Mouse (Mus musculus): ENCODE measurements around the gene Cacna1a.
A peak's percentile ranks its signal among the peaks of the same experiment; 100 is the strongest.
"Not testable (repeated sequence)": the region's sequence is repeated elsewhere in the genome, so short reads cannot be mapped to it uniquely, and the experiment has no call there.

Cacna1a gene

DNA sequence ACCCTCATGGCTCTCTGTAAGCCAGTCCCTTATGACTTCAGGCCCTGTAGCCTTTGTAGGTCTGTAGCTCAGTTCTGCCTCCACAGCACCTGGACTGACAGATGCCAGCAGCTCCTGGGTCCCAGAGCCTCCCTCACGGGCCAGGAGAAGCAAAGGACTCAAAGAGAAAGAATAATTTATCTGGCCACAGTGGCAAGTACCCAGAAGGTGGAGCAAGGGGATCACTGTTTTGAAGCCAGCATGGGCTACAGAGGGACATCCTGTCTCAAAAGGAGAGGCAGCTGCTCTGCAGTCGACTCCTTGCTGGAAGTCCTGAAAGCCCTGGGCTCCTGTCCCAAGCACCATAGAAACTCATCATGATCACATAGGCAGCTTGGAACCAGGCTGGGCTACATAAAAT is 198.0 kb downstream of the Cacna1a start:
- no peak for DNase-seq (ENCODE audit: low read depth, low spot score)

DNA sequence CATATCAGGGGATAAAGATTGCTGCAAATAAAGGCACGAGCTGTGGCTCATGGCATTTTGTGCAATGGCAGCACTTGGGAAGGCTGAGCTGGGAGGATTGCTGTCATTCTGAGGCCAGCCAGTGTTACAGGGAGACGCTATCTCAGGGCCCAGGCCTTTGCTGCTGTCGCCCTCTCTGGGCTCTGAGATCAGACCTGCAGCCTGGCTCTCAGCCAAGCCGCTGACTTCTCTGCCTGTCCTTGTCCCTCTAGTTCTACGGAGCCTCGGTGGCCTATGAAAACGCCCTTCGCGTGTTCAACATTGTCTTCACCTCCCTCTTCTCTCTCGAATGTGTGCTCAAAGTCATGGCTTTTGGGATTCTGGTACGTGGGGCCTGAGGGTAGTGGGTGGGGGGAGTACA is 200.3 kb downstream of the Cacna1a start:
- DNase-seq (ENCODE audit: low read depth, low spot score), result no peak

DNA sequence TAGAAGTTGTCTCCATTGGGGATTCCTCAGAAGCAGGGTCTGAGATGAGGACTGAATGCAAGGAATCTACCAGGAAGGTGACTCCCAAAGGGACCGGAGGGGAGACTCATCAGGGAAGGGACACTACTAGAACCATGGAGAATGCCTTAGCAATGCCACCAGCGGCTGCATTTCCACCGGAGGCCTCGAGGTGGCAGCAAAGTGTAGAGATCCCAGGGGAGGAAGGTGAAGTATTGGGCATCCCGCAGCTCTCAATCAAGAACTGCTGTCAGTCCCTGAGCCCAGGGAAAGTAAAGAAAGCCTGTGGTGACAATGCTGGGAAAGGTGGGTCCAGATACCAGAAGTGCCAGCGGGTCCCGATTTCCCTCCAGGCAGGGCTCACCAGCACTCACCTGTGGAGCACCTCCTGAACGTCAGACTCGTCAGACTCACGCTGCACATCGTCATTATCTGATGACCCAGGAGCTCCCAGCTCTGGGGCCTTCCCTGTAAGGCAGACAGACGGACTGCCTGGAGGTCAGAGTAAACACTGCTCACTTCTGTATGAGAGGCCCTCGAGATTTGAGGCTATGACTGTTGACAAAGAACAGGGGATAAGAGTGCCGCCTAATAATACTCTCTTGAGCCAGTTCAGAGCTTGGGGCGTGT is 203.9 kb downstream of the Cacna1a start:
- DNase-seq (ENCODE audit: low read depth, low spot score), result peak; percentile 81

DNA sequence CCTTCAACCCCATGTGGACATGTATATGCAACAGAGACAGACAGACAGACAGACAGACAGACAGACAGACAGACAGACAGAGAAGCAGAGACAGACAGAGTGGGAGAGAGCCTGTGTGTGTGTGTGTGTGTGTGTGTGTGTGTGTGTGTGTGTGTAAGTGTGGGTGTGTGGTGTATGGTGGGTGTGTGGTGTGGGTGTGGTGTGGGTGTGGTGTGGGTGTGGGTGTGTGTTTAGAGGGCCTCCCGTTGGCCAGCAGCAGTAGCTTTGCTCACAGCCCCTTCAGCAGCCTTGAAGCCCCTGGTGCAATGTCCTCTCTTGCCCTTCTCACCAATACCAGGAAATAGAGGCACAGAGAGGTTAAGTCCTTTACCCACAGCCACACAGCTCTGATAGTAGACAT is 204.9 kb downstream of the Cacna1a start:
- no peak for DNase-seq (ENCODE audit: low read depth, low spot score)

DNA sequence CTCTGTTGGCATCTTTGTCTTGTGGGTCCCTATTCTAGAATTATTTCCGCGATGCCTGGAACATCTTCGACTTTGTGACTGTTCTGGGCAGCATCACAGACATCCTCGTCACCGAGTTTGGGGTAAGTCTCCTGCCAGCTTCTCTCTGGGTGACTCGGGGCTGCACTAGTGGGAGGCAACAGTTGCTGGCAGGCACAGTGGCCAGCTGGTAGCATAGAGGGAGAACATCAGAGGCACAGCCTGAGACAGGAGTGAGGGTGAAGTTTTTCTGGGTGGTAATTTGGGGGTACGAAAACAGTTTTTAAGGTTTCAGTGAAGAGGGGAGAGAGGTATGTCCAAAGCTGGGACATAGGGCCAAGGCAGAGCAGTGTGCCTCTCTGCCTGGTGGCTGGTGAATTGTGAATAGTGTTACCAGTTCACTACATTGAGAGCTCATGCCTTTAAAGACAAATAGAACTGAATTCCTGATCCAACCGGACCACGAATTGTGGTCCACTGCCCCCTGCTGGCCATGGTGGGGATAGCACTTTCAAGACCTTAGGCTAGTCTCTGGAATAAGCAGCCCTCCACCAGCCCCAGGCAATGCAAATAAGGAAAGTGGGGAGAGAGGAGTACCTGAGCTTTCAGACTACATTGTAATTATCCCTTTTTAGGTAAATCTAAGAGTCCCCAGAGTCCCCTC is 206.0 kb downstream of the Cacna1a start:
- peak; percentile 84 for DNase-seq (ENCODE audit: low read depth, low spot score)

DNA sequence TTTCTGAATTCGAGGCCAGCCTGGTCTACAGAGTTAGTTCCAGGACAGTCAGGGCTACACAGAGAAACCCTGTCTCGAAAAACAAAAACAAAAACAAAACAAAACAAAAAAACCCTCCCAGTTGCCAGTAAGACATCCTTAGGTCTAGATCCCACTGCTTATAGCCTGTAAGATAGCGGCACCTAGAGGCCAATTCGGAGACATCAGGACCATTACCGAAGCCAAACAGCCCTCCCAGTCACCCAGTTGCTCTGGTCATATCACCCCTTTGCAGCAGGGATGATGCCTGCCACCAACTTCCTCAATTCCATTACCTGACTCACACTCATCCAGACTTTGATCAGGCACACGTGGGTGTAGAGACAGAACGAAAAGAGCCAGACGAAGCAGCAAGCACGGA is 207.4 kb downstream of the Cacna1a start:
- peak; percentile 75 for DNase-seq (ENCODE audit: low read depth, low spot score)

DNA sequence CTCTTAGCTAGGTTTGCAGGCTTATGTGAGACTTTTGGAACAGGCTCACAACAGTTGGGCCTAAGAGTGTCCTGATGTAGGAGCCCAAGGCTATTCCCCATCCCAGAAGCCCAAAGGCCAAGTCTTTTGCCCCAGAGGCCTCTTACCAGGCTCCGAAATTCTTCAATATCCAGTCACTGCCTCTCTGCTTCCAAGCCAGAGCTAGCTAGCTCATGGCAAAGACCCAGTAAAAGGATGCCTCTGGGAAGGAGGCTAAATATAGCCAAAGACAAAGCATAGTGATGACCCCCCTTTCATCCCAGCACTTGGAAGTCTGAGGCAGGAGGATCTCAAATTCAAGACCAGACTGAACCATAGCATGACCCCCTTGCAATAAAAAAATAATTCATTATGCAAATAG is 211.2 kb downstream of the Cacna1a start:
- DNase-seq (ENCODE audit: low read depth, low spot score), result no peak

DNA sequence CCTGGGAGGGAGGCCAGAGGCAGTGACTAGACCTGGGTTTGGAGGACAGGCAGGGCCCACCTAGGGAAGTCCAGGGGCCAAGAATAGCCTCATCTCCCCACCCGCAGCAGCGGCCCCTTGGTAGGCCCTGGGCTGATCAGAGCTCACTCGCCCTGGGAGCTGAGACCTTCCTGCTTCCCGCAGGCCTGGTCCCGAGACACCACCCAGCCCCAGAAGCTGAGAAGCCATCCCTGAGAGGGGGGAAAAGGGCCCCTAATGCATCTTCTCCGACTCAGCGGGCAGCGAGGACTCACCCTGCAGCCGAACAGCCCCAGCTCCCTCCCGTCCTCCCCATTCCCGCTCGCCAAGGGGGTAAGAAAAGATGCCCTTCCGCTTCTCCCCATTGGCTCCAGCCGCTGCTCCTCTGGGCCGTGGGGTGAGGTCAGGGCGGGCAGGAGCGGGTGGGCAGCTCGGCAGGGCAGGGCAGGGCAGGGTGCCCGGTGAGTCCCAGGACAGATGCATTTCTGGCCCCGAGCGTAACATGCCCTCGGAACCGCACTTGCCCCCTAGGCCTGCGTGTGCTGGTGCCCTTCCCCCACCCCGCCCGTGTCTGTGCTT is 212.2 kb downstream of the Cacna1a start:
- DNase-seq (ENCODE audit: low read depth, low spot score), result no peak

DNA sequence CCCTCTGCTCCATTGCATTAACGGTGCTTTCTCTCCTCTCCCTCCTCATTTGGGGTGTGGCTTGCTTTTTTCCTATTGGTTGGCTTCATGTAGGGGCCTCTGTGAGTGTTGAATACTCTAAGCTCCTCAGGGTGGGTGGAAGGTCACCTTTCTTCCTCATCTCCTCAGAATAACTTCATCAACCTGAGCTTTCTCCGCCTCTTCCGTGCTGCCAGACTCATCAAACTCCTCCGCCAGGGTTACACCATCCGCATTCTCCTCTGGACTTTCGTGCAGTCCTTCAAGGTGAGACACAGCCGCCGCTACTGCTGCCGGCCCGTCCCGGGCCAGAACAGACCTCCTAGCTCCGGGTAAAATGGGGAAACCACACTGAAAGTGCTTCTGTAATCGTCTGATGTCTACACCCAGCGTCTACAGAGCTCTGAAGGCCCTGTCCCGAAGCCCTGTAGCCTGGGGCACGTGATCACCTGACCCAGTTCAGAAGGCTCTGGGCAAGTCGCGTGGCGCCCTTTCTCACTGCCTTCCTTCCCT is 213.0 kb downstream of the Cacna1a start:
- DNase-seq (ENCODE audit: low read depth, low spot score), result peak; percentile 44

DNA sequence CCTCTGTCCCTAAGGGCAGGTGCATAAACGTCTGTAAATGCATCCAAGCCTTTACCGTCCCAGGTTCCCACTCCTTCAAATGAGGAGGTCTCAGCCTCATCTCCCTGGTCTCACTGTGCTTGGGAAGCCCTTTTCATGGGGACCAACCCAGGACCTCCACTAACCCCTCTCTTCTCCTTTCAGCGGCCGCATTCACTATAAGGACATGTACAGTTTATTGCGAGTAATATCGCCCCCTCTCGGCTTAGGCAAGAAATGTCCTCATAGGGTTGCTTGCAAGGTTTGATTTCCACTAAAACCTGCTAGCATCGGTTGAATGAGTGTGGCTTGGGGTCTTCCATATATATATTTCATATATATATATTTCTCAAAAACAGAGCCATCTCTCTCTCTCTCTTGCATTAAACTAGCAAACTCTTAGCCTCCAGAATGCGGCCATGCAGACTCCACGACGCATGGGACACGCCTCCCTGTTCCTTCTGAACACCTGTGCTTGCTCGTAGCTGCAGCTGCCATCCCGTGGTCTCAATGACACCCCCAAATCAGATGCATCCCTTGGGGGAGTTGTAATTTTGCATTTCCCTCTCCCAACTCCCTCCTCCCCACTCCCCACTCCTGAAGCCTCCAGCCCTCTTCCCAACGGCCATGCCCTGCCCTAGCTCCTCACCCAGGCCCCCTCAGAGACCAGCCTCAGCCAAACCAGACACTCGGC is 226.4 kb downstream of the Cacna1a start:
- peak; percentile 70 for DNase-seq (ENCODE audit: low read depth, low spot score)

DNA sequence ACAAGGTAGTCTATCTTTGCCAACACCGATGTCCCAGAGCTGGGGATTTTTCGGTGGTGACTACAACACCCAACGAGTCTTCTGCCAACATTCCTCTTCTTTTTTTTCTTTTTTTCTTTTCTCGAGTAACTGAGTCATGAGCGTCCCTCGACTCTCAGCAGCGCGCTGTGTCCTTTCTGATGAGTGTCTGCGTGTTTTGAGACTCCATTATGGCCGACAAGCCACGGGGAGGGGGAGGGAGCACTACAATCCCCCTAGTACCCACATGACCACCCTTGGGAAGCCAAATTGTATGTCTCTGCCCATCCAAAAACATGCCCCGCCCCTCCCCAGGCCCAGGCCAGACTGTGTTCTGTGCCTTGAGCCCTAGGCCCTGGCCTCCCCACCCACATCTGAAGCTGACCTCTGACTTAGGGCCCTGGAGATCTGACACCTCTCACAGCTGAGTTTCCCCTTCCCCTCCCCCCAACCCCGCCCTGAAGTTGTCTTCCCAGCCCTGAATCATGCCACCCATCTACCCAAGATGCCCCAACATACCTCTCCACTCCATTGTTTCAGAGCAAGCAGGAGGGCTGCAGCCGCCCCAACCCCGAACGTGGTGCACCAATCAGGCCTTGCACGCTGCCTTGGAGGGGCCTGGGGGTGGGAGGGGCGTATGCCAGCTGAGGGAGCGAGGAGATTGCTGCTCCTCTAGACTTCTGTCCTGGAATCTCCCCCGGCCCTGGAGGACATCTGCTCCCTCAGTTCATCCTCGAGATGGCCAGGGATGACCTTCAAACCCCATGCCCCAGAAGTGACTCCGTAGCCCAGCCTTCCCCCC is 227.6 kb downstream of the Cacna1a start:
- no peak for DNase-seq (ENCODE audit: low read depth, low spot score)

DNA sequence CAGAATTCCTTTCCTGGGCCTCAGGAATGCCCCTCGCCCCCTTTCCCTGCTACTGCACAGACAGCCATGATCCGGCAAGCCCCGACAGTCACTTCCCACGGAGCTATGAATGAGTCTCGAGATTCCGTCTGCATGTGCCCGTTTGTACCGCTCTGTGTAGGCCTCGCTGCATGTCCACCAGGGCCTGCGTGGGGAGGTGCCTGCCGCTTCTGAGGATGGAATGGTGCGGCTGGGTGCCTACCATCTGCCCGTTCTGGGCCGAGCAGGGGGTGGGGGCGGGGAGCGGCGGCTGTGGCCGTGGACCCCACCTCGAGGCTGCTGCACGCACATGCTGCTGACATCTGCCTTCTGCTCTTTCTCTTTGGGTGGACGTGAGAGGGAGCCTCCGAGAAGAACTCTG is 228.8 kb downstream of the Cacna1a start:
- DNase-seq (ENCODE audit: low read depth, low spot score), result no peak

DNA sequence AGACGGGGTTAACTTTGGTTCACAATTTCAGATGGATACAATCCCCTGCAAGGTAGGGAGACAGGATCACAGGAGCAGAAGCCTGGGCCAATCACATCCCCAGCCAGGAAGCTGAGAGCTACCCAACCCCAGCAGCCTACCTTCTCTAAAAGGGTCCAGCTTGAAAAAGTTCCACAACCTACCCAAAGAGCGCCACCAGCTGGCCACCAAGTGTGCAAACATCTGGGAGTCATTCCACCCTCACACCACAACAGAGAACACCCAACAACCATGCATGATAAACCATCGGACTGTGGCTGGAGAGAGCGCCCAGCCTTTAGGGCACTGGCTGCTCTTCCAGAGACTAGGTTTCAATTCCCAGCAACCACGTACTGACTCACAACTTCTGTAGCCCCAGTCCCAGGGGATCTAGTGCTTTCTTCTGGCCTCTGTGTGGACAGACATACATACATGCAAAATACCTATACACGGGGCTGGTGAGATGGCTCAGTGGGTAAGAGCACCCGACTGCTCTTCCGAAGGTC is 232.9 kb downstream of the Cacna1a start:
- peak; percentile 31 for DNase-seq (ENCODE audit: low read depth, low spot score)

DNA sequence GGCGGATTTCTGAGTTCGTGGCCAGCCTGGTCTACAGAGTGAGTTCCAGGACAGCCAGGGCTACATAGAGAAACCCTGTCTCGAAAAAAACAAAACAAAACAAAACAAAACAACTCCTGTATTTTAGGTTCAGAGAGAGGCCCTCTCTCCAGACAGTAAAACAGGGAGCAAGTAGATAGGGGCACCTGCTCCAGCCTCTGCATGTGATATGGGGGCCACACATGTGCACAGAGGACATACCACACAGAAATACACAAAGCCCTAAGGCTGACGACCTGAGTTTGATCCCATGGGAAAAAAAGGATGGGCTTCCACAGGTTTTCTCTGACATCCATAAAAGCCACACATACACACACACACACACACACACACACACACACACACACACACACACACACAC is 235.2 kb downstream of the Cacna1a start:
- not testable (repeated sequence) for DNase-seq (ENCODE audit: low read depth, low spot score)

DNA sequence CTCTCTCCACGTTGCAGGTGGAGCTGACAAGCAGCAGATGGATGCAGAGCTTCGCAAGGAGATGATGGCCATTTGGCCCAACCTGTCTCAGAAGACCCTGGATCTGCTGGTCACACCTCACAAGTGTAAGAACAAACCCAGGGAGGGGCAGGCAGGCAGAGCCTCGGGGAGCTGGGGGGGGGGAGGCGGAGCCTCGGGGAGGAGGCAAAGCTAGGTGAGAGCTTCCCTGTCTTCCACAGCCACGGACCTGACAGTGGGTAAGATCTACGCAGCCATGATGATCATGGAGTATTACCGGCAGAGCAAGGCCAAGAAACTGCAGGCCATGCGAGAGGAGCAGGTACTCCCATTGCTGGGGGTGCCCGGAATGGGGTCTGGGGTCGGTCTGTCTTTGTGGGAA is 241.3 kb downstream of the Cacna1a start:
- no peak for DNase-seq (ENCODE audit: low read depth, low spot score)

DNA sequence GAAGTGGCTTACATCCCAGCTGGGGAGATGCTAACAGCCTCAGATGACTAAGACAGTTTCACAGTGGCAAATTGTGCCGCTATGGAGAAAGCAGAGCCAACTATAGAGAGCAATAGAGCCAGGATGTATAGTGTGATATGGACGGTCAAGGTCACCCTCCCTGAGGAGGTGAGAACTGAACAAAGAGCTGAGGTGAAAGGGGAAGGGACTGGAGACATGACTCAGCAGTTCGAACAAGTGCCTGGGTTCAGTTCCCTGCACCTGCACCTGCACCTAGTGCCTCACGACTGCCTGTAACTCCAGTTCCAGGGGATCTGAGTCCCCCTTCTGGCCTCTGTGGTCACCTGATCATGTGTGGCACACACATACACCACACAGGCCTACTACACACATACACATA is 241.9 kb downstream of the Cacna1a start:
- no peak for DNase-seq (ENCODE audit: low read depth, low spot score)

DNA sequence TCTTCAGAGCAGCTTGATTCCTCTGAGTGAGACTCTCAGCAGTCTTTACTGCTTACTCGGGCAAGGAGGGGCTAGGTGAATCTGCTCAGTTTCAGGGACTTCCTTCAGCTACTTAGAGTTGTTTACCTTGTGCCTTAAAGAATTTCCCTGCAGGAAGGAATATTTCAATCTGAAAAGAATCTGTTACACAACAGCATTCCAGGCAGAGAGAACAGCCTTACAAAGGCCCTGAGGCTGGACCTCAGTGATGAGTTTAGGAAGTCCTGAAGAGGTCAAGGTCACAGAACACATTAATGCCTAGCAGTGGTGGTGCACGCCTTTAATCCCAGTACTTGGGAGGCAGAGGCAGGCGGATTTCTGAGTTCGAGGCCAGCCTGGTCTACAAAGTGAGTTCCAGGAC is 243.6 kb downstream of the Cacna1a start:
- DNase-seq (ENCODE audit: low read depth, low spot score), result no peak

DNA sequence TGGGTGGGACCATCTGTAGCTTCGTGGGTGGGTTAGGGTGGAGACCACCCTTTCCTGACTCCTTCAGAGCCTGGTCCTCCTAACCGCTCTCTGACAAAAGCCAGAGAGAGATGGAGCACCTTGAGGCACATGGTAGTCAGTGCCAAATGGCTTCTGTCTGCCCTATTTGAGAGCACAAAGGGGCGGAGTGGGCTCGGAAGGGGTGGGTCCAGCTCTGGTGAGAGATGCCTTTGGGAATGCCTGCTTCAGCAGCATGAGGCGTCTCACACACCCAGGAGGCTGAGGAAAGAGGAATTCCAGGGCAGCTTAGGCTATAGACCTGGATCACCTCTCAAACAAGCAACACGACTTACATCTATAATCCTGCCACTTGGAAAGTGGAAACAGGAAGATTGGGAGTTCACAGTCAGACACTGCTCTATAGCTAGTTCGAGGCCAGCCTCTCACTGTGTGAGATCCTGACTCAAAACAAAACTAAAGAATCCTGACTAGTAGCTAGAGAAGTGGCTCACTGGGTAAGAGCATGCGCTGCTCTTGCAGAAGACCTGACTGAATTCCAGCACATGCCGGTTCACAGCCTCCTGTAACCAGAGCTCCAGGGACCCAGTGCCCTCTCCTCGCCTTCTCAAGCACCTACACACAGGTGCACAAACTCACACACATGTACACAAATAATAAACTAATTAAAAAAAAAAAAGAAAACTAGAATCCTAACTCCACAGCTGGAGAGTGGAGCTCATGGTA is 245.8 kb downstream of the Cacna1a start:
- DNase-seq (ENCODE audit: low read depth, low spot score), result no peak

DNA sequence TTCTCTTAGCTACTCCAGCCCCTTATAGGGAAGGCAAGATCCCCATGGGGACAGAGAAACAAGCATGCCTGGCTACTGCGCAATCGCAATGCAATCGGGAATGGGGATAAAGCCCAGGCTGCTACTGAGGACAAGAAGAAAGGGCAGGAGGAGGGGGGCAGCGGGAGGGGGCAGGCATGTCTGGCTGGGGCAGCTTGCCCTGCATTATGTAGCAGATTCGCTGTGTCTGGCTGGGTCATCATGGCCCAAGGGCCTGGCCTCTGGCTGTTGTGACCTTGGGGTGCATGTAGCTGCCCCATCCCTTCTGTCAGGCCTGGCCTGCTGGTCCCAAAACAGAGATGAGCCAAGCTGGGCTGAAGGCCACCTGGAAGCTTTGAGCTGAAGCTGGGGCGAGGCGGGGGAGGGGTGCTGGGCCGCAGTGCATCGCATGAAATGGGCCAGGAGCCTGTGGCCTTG is 246.6 kb downstream of the Cacna1a start:
- DNase-seq (ENCODE audit: low read depth, low spot score), result no peak

DNA sequence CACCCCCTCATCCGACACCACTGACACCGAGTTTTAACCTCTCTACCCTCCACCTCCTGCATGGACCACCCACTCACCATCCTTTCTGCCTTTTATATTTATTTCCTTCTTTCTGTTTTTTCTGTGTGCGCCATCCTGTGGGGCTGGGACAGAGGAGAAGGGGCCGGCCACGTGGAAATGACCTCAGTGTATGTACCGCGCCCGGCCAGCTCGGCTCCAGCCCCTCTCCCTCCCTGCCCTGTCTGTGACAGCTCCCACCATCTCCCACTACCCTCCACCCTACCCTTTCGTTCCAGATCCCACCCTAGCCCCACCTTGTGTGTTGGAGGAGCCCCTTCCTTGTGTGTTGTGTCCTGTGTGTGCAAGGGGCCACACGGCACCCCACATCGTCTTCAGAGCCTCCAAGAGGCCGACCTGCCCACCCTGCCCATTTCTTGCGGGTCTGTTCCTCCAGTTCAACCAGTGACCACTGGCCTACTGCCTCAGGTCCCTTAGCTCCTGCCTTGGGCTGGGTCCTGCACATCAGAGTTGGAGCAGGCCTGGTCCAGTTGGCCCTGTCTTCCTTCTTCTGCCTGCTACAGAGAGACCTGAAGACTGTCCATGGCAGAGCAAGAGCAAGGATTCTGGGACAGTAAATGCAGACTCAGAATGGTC is 247.3 kb downstream of the Cacna1a start:
- DNase-seq (ENCODE audit: low read depth, low spot score), result no peak
